Mouse (Mus musculus): ENCODE measurements around the gene Actl9. TPM values are rescaled to one million over a fixed set of nuclear protein-coding genes. Genes with fewer than 3 reads are reported as not detected.

The Actl9 gene
- not detected in 2 replicates for polyA plus RNA-seq (2016; fragmentation: Nextera tagmentation; extraction: Ambion mirVana)

- H3K4me3 ChIP-seq, result no peak within 1 kb of the TSS
- H3K9ac ChIP-seq, result no peak within 1 kb of the TSS
- ATAC-seq (ENCODE audit: low FRiP score), result no peak
- H3K4me2 ChIP-seq (replicated peaks), result no peak within 1 kb of the TSS
- H3K27me3 ChIP-seq, result no peaks in the 10 kb centered on the region
- no peaks in the 10 kb centered on the region for H3K9me3 ChIP-seq (replicated peaks)
- no peaks in the 10 kb centered on the region for H3K4me1 ChIP-seq
- 84% methylated on average over 3 of the region's 3 CpGs for WGBS
- H3K36me3 ChIP-seq, result no peaks in the 10 kb centered on the region
- no peak within 1 kb of the TSS for H3K27ac ChIP-seq
Measured at GRCm38 (mm10) chr17:33432019-33432946, at the start of gene Actl9. TSS of gene Actl9 (plus strand) at chr17:33432896.

DNA sequence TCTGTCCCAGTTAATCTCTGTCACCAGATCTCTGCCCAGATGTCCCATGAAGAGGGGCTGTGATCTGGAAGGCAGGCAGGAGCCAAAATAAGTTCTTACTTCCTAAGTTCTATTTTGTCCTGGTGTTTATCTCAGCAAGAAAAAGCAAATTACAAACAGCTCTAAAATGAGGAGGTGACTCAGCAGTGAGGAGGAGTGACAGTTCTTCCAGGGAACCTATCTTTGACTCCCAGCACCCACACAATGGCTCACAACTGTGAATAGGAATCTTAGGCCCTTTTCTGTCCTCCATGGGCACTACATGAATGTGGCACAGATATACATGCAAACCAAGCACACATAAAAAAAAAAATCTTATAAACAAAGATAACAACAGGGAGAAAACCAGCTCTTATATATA lies 47.0 kb upstream of the Actl9 start:
- no peak overlapping the region for H3K9ac ChIP-seq
- H3K27me3 ChIP-seq, result no peaks in the 10 kb centered on the region
- H3K4me3 ChIP-seq, result no peak overlapping the region
- H3K36me3 ChIP-seq, result peaks cover 49% of the 10 kb centered on the region
- H3K27ac ChIP-seq, result no peak overlapping the region
- ATAC-seq (ENCODE audit: low FRiP score), result no peak
- H3K4me2 ChIP-seq (replicated peaks), result no peak overlapping the region
- no peaks in the 10 kb centered on the region for H3K9me3 ChIP-seq (replicated peaks)
- H3K4me1 ChIP-seq, result no peaks in the 10 kb centered on the region

GRCm38 (mm10) chr17:33392271-33392670 lies 40.4 kb upstream of the Actl9 start:
- no peak for ATAC-seq (ENCODE audit: low FRiP score)
- H3K9ac ChIP-seq, result no peak overlapping the region
- no peaks in the 10 kb centered on the region for H3K9me3 ChIP-seq (replicated peaks)
- no peak overlapping the region for H3K4me3 ChIP-seq
- H3K27me3 ChIP-seq, result no peaks in the 10 kb centered on the region
- no peaks in the 10 kb centered on the region for H3K36me3 ChIP-seq
- 98% methylated on average over 5 of the region's 5 CpGs for WGBS
- H3K4me1 ChIP-seq, result peaks cover 13% of the 10 kb centered on the region
- no peak overlapping the region for H3K4me2 ChIP-seq (replicated peaks)
- no peak overlapping the region for H3K27ac ChIP-seq

DNA sequence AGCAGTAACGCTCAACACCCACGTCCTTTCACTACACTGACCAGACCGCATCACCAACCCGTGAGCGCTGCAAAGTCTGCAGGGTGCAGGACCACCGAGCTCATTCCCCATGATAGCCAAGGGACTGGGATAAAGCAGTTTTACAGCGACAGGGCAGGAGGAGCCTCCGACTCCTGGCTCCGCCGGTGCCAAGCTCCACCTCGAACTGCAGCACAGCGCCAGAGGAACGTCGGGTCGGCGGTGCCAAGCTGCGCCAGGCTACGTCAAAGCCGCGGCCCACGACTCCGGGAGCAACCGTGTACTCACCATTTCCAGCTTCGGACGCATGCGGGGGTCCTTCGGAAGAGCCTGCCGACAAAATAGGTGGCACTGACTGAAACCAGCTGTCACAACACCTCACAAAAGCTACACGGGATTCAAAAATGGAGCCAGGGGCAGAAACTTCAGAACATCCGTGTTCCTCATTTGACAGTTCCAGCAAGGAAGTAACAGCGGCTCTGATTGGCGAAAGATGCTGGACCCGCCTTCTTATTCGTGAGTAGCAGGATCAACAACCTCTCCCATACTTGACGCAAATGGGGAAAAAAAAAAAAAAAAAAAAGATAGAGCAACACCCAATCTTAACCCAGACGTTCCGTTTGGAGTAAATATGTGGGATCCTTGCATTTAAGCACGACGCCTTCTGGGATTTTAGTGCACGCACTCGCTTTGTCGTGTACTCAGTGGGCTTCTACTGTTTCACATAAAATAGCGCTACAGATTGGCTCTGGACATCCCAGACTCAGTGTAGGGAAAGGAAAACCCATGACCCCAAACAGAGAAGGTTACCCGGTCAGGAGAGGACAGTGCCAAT lies 38.3 kb upstream of the Actl9 start, which contains the start of gene Zfp101:
TSS of gene Zfp101 (minus strand) at position 460 of the 853 bp plus-strand sequence.
- peak within 1 kb of the TSS; percentile 92 for H3K4me3 ChIP-seq
- peak within 1 kb of the TSS; percentile 73 for H3K4me2 ChIP-seq (replicated peaks)
- H3K36me3 ChIP-seq, result no peaks in the 10 kb centered on the region
- peak within 1 kb of the TSS; percentile 76 for H3K9ac ChIP-seq
- WGBS, result under 1% methylated on average over 44 of the region's 44 CpGs
- peaks cover 13% of the 10 kb centered on the region for H3K4me1 ChIP-seq
- ATAC-seq (ENCODE audit: low FRiP score), result peak; percentile 98
- no peaks in the 10 kb centered on the region for H3K27me3 ChIP-seq
- H3K27ac ChIP-seq, result peak within 1 kb of the TSS; percentile 67
- no peaks in the 10 kb centered on the region for H3K9me3 ChIP-seq (replicated peaks)

- no peaks in the 10 kb centered on the region for H3K4me1 ChIP-seq
- no peak for ATAC-seq (ENCODE audit: low FRiP score)
- WGBS, result 74% methylated on average over 1 of the region's 1 CpGs
- H3K36me3 ChIP-seq, result no peaks in the 10 kb centered on the region
- no peak overlapping the region for H3K4me3 ChIP-seq
- no peaks in the 10 kb centered on the region for H3K9me3 ChIP-seq (replicated peaks)
- no peaks in the 10 kb centered on the region for H3K27me3 ChIP-seq
- no peak overlapping the region for H3K9ac ChIP-seq
- no peak overlapping the region for H3K27ac ChIP-seq
- no peak overlapping the region for H3K4me2 ChIP-seq (replicated peaks)
Measured at GRCm38 (mm10) chr17:33439148-33439547, 6.5 kb downstream of the Actl9 start.

- Histone ChIP-seq H3K4me1 (no peaks in the 10 kb centered on the region), H3K9ac (no peak overlapping the region), H3K4me2 (replicated peaks) (no peak overlapping the region), H3K27ac (no peak overlapping the region), H3K4me3 (no peak overlapping the region), H3K36me3 (no peaks in the 10 kb centered on the region), H3K9me3 (replicated peaks) (no peaks in the 10 kb centered on the region), H3K27me3 (no peaks in the 10 kb centered on the region)
- ATAC-seq (ENCODE audit: low FRiP score), result no peak
- 74% methylated on average over 5 of the region's 5 CpGs for WGBS
Measured at GRCm38 (mm10) chr17:33439922-33440321, 7.2 kb downstream of the Actl9 start.

DNA sequence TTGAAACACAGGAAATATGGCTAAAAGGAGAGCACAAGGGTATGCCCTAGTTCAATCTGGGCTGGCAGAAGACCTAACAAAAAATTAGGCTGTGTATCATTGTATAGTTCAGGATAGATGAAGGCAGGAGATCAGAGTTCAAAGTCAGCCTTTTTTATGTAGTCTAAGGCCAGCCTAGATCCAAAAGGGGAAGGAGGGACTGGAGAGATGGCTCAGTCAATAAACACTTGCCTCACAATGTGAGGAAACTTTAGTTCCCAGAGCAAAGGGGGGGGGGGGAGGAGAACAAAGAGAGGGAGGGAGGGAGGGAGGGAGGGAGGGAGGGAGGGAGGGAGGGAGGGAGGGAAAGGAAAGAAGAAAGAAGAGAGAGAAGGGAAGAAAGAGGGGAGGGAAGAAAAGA lies 8.5 kb downstream of the Actl9 start:
- no peak for ATAC-seq (ENCODE audit: low FRiP score)
- no peaks in the 10 kb centered on the region for H3K27me3 ChIP-seq
- no peak overlapping the region for H3K27ac ChIP-seq
- no peak overlapping the region for H3K4me2 ChIP-seq (replicated peaks)
- H3K36me3 ChIP-seq, result no peaks in the 10 kb centered on the region
- H3K9me3 ChIP-seq (replicated peaks), result no peaks in the 10 kb centered on the region
- H3K4me1 ChIP-seq, result no peaks in the 10 kb centered on the region
- no peak overlapping the region for H3K9ac ChIP-seq
- no peak overlapping the region for H3K4me3 ChIP-seq

DNA sequence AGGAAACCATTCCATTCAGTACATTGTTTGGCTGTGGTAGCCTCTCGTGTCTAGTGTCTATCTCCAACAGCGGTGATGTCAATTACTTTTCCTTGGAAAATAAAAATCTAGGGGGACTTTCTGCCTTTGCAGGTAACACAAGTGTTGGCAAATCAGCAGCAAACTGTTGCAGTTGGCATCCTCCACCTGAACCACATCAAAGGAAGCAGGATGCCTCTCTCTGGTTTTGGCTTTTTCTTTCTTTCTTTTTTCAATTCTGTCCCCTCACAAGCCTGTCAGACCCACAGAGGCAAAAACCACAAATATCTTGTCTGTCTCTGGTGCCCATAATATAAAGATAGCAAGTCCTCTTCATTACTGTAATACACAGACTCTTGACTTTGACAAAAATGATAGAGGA lies 23.9 kb downstream of the Actl9 start:
- H3K36me3 ChIP-seq, result no peaks in the 10 kb centered on the region
- H3K4me2 ChIP-seq (replicated peaks), result no peak overlapping the region
- H3K9me3 ChIP-seq (replicated peaks), result no peaks in the 10 kb centered on the region
- H3K4me3 ChIP-seq, result no peak overlapping the region
- H3K27me3 ChIP-seq, result no peaks in the 10 kb centered on the region
- 81% methylated on average over 2 of the region's 2 CpGs for WGBS
- H3K4me1 ChIP-seq, result no peaks in the 10 kb centered on the region
- no peak for ATAC-seq (ENCODE audit: low FRiP score)
- H3K9ac ChIP-seq, result no peak overlapping the region
- H3K27ac ChIP-seq, result no peak overlapping the region

DNA sequence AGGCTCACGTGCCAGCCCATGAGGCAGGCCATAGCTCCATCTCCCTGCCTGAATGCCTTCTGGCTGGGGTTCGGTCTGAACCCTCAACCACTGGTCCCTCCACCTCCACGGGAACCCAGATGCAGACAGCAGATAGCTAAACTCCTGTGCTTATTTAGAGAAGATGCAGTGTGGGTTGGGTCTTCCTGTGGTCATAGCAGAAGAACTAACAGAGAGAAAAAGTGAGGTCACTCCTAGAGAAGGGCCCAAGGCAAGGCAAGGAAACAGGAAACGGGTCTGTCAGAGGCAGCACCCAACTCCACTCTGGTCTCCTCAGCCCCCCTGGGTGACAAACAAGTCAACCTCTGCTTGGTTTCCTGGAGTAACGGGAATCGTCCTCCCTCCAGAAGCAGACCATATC lies 38.5 kb downstream of the Actl9 start:
- no peak overlapping the region for H3K27ac ChIP-seq
- no peaks in the 10 kb centered on the region for H3K27me3 ChIP-seq
- H3K36me3 ChIP-seq, result no peaks in the 10 kb centered on the region
- ATAC-seq (ENCODE audit: low FRiP score), result no peak
- no peak overlapping the region for H3K4me2 ChIP-seq (replicated peaks)
- 67% methylated on average over 6 of the region's 6 CpGs for WGBS
- no peaks in the 10 kb centered on the region for H3K9me3 ChIP-seq (replicated peaks)
- H3K4me1 ChIP-seq, result no peaks in the 10 kb centered on the region
- H3K9ac ChIP-seq, result no peak overlapping the region
- H3K4me3 ChIP-seq, result no peak overlapping the region

Other genes with a start within 250 kb of the Actl9 start
- gene Olfr239, start 241.6 kb upstream of the Actl9 start, polyA plus RNA-seq (2016; fragmentation: Nextera tagmentation; extraction: Ambion mirVana), result 0.05 TPM in 1 of 2 replicates, not detected in the other
- gene Olfr1564, start 211.2 kb upstream of the Actl9 start, polyA plus RNA-seq (2016; fragmentation: Nextera tagmentation; extraction: Ambion mirVana), result not detected in 2 replicates
- 20.4 and 21.8 TPM in 2 replicates for gene Zfp955a, start 177.8 kb upstream of the Actl9 start, polyA plus RNA-seq (2016; fragmentation: Nextera tagmentation; extraction: Ambion mirVana)
- gene Olfr63, start 168.2 kb upstream of the Actl9 start, polyA plus RNA-seq (2016; fragmentation: Nextera tagmentation; extraction: Ambion mirVana), result 0.03 TPM in 1 of 2 replicates, not detected in the other
- 14.3 and 15.6 TPM in 2 replicates for gene Zfp955b, start 143.4 kb upstream of the Actl9 start, polyA plus RNA-seq (2016; fragmentation: Nextera tagmentation; extraction: Ambion mirVana)
- gene Zfp81, start 74.0 kb upstream of the Actl9 start, polyA plus RNA-seq (2016; fragmentation: Nextera tagmentation; extraction: Ambion mirVana), result 12.6 and 13.7 TPM in 2 replicates
- 19.4 and 22.4 TPM in 2 replicates for gene Zfp101, start 38.3 kb upstream of the Actl9 start, polyA plus RNA-seq (2016; fragmentation: Nextera tagmentation; extraction: Ambion mirVana)
- 67.1 and 73.8 TPM in 2 replicates for gene Adamts10, start 91.3 kb downstream of the Actl9 start, polyA plus RNA-seq (2016; fragmentation: Nextera tagmentation; extraction: Ambion mirVana)
- gene Myo1f, start 122.8 kb downstream of the Actl9 start, polyA plus RNA-seq (2016; fragmentation: Nextera tagmentation; extraction: Ambion mirVana), result 2.1 and 2.6 TPM in 2 replicates
- gene Zfp414, start 196.2 kb downstream of the Actl9 start, polyA plus RNA-seq (2016; fragmentation: Nextera tagmentation; extraction: Ambion mirVana), result 47.6 and 48.1 TPM in 2 replicates
- gene Pram1, start 205.2 kb downstream of the Actl9 start, polyA plus RNA-seq (2016; fragmentation: Nextera tagmentation; extraction: Ambion mirVana), result 0.45 and 1.0 TPM in 2 replicates

All from hindbrain, embryonic 12.5 days (tissue).